Mouse (Mus musculus): ENCODE measurements around the gene Alg14. TPM values are rescaled to one million over a fixed set of nuclear protein-coding genes. Genes with fewer than 3 reads are reported as not detected.

The Alg14 gene
- total and polyA plus RNA-seq, 3 experiments: 6.0 to 10.2 (median 6.3) TPM

- Histone ChIP-seq H3K9ac (ENCODE audit: insufficient read depth, low read depth) (no peak overlapping the region), H3K4me3 (replicated peaks in 1 of 3; ENCODE audit: low read depth in 2 of 3, low read length in 2 of 3, poor library complexity in 1 of 3) (no peak overlapping the region), H3K36me3 (replicated peaks in 1 of 2; ENCODE audit: control insufficient read depth in 1 of 2, insufficient read depth in 1 of 2, low read length in 1 of 2) (no peaks in the 10 kb centered on the region), H3K9me3 (replicated peaks; ENCODE audit: low read length) (peaks cover 10% of the 10 kb centered on the region), H3K4me2 (ENCODE audit: insufficient read depth, low read depth, poor library complexity, severe bottlenecking) (no peak overlapping the region), H3K27me3 (replicated peaks) (no peaks in the 10 kb centered on the region), H3K27ac (ENCODE audit: insufficient read depth, low read depth) (no peak overlapping the region), H3K4me1 (ENCODE audit: control insufficient read depth in 1 of 2, insufficient read depth in 2 of 2) (no peaks in the 10 kb centered on the region), H3K79me2 (replicated peaks; ENCODE audit: control insufficient read depth, extremely low read depth, insufficient read depth, poor library complexity, severe bottlenecking) (no peaks in the 10 kb centered on the region)
- in situ Hi-C loops (cut with MboI; ENCODE audit: low pct_ligation_motif_present, low pct_unique_long_range_greater_than_20kb, low sequenced_read_pairs): no loop called here
- dilution Hi-C loops (cut with MboI; ENCODE audit: extremely low pct_ligation_motif_present, extremely low pct_unique_long_range_greater_than_20kb, low sequenced_read_pairs): no loop called here
- no peak for DNase-seq (ENCODE audit: extremely low read depth)
- TF ChIP-seq BHLHE40 (IDR thresholded peaks at IDR 0.05; ENCODE audit: low read depth, low read length) (no peak), CHD1 (IDR thresholded peaks at IDR 0.05; ENCODE audit: low read depth, low read length) (no peak), MEF2A (IDR thresholded peaks at IDR 0.05; ENCODE audit: borderline replicate concordance, low read depth, low read length) (no peak), ZC3H11A (IDR thresholded peaks at IDR 0.05; ENCODE audit: low read depth, low read length) (no peak), PAX5 (IDR thresholded peaks at IDR 0.05; ENCODE audit: low read length) (no peak), USF1 (IDR thresholded peaks at IDR 0.05; ENCODE audit: low read depth, low read length) (no peak)
Observed at GRCm38 (mm10) chr3:121260831-121261230, 30.7 kb upstream of the Alg14 start.

GRCm38 (mm10) chr3:121261251-121261650 lies 30.3 kb upstream of the Alg14 start:
- Histone ChIP-seq H3K4me3 (replicated peaks in 1 of 3; ENCODE audit: low read depth in 2 of 3, low read length in 2 of 3, poor library complexity in 1 of 3) (no peak overlapping the region), H3K36me3 (replicated peaks in 1 of 2; ENCODE audit: control insufficient read depth in 1 of 2, insufficient read depth in 1 of 2, low read length in 1 of 2) (no peaks in the 10 kb centered on the region), H3K27me3 (replicated peaks) (no peaks in the 10 kb centered on the region), H3K4me2 (ENCODE audit: insufficient read depth, low read depth, poor library complexity, severe bottlenecking) (no peak overlapping the region), H3K4me1 (ENCODE audit: control insufficient read depth in 1 of 2, insufficient read depth in 2 of 2) (no peaks in the 10 kb centered on the region), H3K79me2 (replicated peaks; ENCODE audit: control insufficient read depth, extremely low read depth, insufficient read depth, poor library complexity, severe bottlenecking) (no peaks in the 10 kb centered on the region), H3K27ac (ENCODE audit: insufficient read depth, low read depth) (no peak overlapping the region), H3K9ac (ENCODE audit: insufficient read depth, low read depth) (no peak overlapping the region), H3K9me3 (replicated peaks; ENCODE audit: low read length) (peaks cover 10% of the 10 kb centered on the region)
- in situ Hi-C loops (cut with MboI; ENCODE audit: low pct_ligation_motif_present, low pct_unique_long_range_greater_than_20kb, low sequenced_read_pairs): no loop called here
- dilution Hi-C loops (cut with MboI; ENCODE audit: extremely low pct_ligation_motif_present, extremely low pct_unique_long_range_greater_than_20kb, low sequenced_read_pairs): no loop called here
- DNase-seq (ENCODE audit: extremely low read depth): no peak
- TF ChIP-seq ELF1 (IDR thresholded peaks at IDR 0.05; ENCODE audit: low read depth, low read length) (no peak), RAD21 (IDR thresholded peaks at IDR 0.05; ENCODE audit: low read depth, low read length) (no peak), TCF12 (IDR thresholded peaks at IDR 0.05; ENCODE audit: low read depth, low read length) (no peak), KAT2A (IDR thresholded peaks at IDR 0.05; ENCODE audit: insufficient replicate concordance, low read length) (no peak), CHD2 (IDR thresholded peaks at IDR 0.05; ENCODE audit: low read length) (no peak), CTCF (conservative IDR thresholded peaks at IDR 0.05 in 1 of 2, IDR thresholded peaks at IDR 0.05 in 1 of 2; ENCODE audit: low read depth in 2 of 2, low read length in 2 of 2) (no peak), IRF4 (IDR thresholded peaks at IDR 0.05; ENCODE audit: low read depth, low read length) (no peak), PAX5 (IDR thresholded peaks at IDR 0.05; ENCODE audit: low read length) (no peak), ZNF384 (IDR thresholded peaks at IDR 0.05; ENCODE audit: low read depth, low read length) (no peak), TBP (conservative IDR thresholded peaks at IDR 0.05; ENCODE audit: low read depth, low read length) (no peak), ZKSCAN1 (IDR thresholded peaks at IDR 0.05; ENCODE audit: borderline replicate concordance, low read depth, low read length) (no peak), GABPA (IDR thresholded peaks at IDR 0.05; ENCODE audit: insufficient replicate concordance, low read depth, low read length) (no peak), ZMIZ1 (IDR thresholded peaks at IDR 0.05; ENCODE audit: low read depth, low read length) (no peak), USF1 (IDR thresholded peaks at IDR 0.05; ENCODE audit: low read depth, low read length) (no peak), ZC3H11A (IDR thresholded peaks at IDR 0.05; ENCODE audit: low read depth, low read length) (no peak)
